Mouse (Mus musculus): ENCODE measurements around the gene Lima1. TPM values are rescaled to one million over a fixed set of nuclear protein-coding genes. Genes with fewer than 3 reads are reported as not detected.

Lima1 gene
- polyA plus RNA-seq, 1 experiment from 2014 or later, result 38.4 TPM

- H3K4me2 ChIP-seq (replicated peaks), result no peak overlapping the region
- no peaks in the 10 kb centered on the region for H3K36me3 ChIP-seq
- no peaks in the 10 kb centered on the region for H3K9me3 ChIP-seq
- H3K9ac ChIP-seq (replicated peaks), result no peak overlapping the region
- WGBS, result 71% methylated on average over 3 of the region's 3 CpGs
- H3K27me3 ChIP-seq, result no peaks in the 10 kb centered on the region
- H3K27ac ChIP-seq (replicated peaks), result no peak overlapping the region
- H3K4me3 ChIP-seq, result no peak overlapping the region
- H3K4me1 ChIP-seq, result no peaks in the 10 kb centered on the region
- ATAC-seq (replicated peaks), result no peak
These were observed 121.1 kb downstream of the Lima1 start for GRCm38 (mm10) chr15:99754204-99754603.

- no peak overlapping the region for H3K27ac ChIP-seq (replicated peaks)
- H3K9me3 ChIP-seq, result no peaks in the 10 kb centered on the region
- H3K4me3 ChIP-seq, result no peak overlapping the region
- no peak overlapping the region for H3K9ac ChIP-seq (replicated peaks)
- peaks cover 65% of the 10 kb centered on the region for H3K36me3 ChIP-seq
- 82% methylated on average over 4 of the region's 4 CpGs for WGBS
- no peaks in the 10 kb centered on the region for H3K4me1 ChIP-seq
- H3K27me3 ChIP-seq, result no peaks in the 10 kb centered on the region
- H3K4me2 ChIP-seq (replicated peaks), result no peak overlapping the region
- no peak for ATAC-seq (replicated peaks)
These were observed 135.0 kb downstream of the Lima1 start for GRCm38 (mm10) chr15:99740229-99740628.

- 90% methylated on average over 11 of the region's 11 CpGs for WGBS
These were observed 138.6 kb downstream of the Lima1 start for GRCm38 (mm10) chr15:99736675-99737074.

GRCm38 (mm10) chr15:99735631-99736030, 139.6 kb downstream of the Lima1 start:
- H3K9me3 ChIP-seq, result no peaks in the 10 kb centered on the region
- WGBS, result 91% methylated on average over 2 of the region's 2 CpGs
- ATAC-seq (replicated peaks), result no peak
- no peak overlapping the region for H3K9ac ChIP-seq (replicated peaks)
- H3K27me3 ChIP-seq, result no peaks in the 10 kb centered on the region
- H3K36me3 ChIP-seq, result peaks cover 65% of the 10 kb centered on the region
- H3K4me3 ChIP-seq, result no peak overlapping the region
- no peak overlapping the region for H3K4me2 ChIP-seq (replicated peaks)
- no peak overlapping the region for H3K27ac ChIP-seq (replicated peaks)
- H3K4me1 ChIP-seq, result no peaks in the 10 kb centered on the region

More at GRCm38 (mm10) chr15:99736675-99737074, 138.6 kb downstream of the Lima1 start:
- H3K4me2 ChIP-seq (replicated peaks), result no peak overlapping the region
- H3K27me3 ChIP-seq, result no peaks in the 10 kb centered on the region
- H3K27ac ChIP-seq (replicated peaks), result no peak overlapping the region
- H3K4me3 ChIP-seq, result no peak overlapping the region
- no peaks in the 10 kb centered on the region for H3K9me3 ChIP-seq
- no peak overlapping the region for H3K9ac ChIP-seq (replicated peaks)
- no peaks in the 10 kb centered on the region for H3K4me1 ChIP-seq
- H3K36me3 ChIP-seq, result peaks cover 65% of the 10 kb centered on the region
- no peak for ATAC-seq (replicated peaks)

DNA sequence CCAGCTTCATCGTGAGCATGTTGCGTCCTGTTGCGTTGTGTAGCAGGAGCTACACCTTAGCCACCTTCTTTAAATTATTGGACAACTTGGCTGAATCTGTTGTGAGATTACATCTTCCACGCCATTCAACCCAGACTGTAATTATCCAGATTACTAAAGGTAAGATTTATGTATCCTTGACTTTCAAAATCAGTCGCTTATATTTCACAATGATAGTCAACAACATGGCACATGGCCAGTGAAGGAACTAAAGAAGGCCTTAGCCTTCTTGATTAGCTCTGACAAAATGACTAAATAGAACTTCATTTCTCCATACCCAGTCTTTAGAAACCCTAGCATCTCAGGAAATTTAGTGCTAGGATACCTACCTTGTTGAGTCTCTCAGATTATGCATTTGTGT, 142.1 kb downstream of the Lima1 start:
- no peaks in the 10 kb centered on the region for H3K27me3 ChIP-seq
- no peak for ATAC-seq (replicated peaks)
- peaks cover 57% of the 10 kb centered on the region for H3K36me3 ChIP-seq
- no peak overlapping the region for H3K4me2 ChIP-seq (replicated peaks)
- H3K4me3 ChIP-seq, result no peak overlapping the region
- WGBS, result 96% methylated on average over 5 of the region's 5 CpGs
- no peak overlapping the region for H3K9ac ChIP-seq (replicated peaks)
- H3K27ac ChIP-seq (replicated peaks), result no peak overlapping the region
- no peaks in the 10 kb centered on the region for H3K9me3 ChIP-seq
- H3K4me1 ChIP-seq, result no peaks in the 10 kb centered on the region

DNA sequence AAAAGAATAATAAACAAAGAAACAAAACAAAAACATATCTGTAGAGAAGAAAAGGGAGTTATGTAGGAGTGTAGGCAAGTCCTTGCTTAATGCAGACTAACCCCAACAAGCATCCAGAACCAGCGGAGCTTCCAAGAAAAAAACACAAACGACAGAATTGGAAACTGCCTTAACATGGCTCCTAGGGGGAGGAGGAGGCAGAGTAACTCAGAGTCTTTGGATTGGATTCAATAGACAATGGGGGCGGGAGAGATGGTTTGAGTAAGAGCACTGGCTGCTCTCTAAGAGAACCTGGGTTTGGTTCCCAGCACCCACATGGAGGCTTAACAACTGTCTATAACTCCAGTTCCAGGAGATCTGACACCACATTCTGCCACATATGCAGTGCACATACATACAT, 143.6 kb downstream of the Lima1 start:
- no peaks in the 10 kb centered on the region for H3K9me3 ChIP-seq
- peaks cover 53% of the 10 kb centered on the region for H3K36me3 ChIP-seq
- no peak overlapping the region for H3K27ac ChIP-seq (replicated peaks)
- no peak overlapping the region for H3K9ac ChIP-seq (replicated peaks)
- H3K27me3 ChIP-seq, result no peaks in the 10 kb centered on the region
- 92% methylated on average over 3 of the region's 3 CpGs for WGBS
- no peak overlapping the region for H3K4me2 ChIP-seq (replicated peaks)
- H3K4me3 ChIP-seq, result no peak overlapping the region
- ATAC-seq (replicated peaks), result no peak
- peaks cover 1% of the 10 kb centered on the region for H3K4me1 ChIP-seq

- peaks cover 48% of the 10 kb centered on the region for H3K36me3 ChIP-seq
- H3K4me1 ChIP-seq, result peaks cover 6% of the 10 kb centered on the region
- ATAC-seq (replicated peaks), result no peak
- 96% methylated on average over 2 of the region's 2 CpGs for WGBS
- no peak overlapping the region for H3K4me3 ChIP-seq
- H3K27me3 ChIP-seq, result no peaks in the 10 kb centered on the region
- no peak overlapping the region for H3K9ac ChIP-seq (replicated peaks)
- no peak overlapping the region for H3K4me2 ChIP-seq (replicated peaks)
- no peak overlapping the region for H3K27ac ChIP-seq (replicated peaks)
- H3K9me3 ChIP-seq, result no peaks in the 10 kb centered on the region
These were observed 144.1 kb downstream of the Lima1 start for GRCm38 (mm10) chr15:99731167-99731566.

GRCm38 (mm10) chr15:99729056-99729783, 146.0 kb downstream of the Lima1 start:
- Histone ChIP-seq H3K27me3 (no peaks in the 10 kb centered on the region), H3K27ac (replicated peaks) (no peak overlapping the region), H3K4me3 (no peak overlapping the region), H3K9ac (replicated peaks) (no peak overlapping the region), H3K36me3 (peaks cover 39% of the 10 kb centered on the region), H3K4me1 (peaks cover 17% of the 10 kb centered on the region), H3K4me2 (replicated peaks) (no peak overlapping the region), H3K9me3 (no peaks in the 10 kb centered on the region)
- WGBS, result 97% methylated on average over 4 of the region's 4 CpGs
- no peak for ATAC-seq (replicated peaks)

Other genes with a start within 250 kb of the Lima1 start
- 113 and 118 TPM in 2 replicates for gene Racgap1, start 223.8 kb downstream of the Lima1 start, polyA plus RNA-seq (2015; fragmentation: Nextera tagmentation; extraction: Ambion mirVana)
- gene Asic1, start 205.1 kb downstream of the Lima1 start, polyA plus RNA-seq (2015; fragmentation: Nextera tagmentation; extraction: Ambion mirVana), result 26.0 and 30.4 TPM in 2 replicates
- gene Smarcd1, start 173.3 kb downstream of the Lima1 start, polyA plus RNA-seq (2015; fragmentation: Nextera tagmentation; extraction: Ambion mirVana), result 121 and 124 TPM in 2 replicates
- not detected in 2 replicates for gene Gm17349, start 170.0 kb downstream of the Lima1 start, polyA plus RNA-seq (2015; fragmentation: Nextera tagmentation; extraction: Ambion mirVana)
- 1.9 and 2.6 TPM in 2 replicates for gene Gpd1, start 157.9 kb downstream of the Lima1 start, polyA plus RNA-seq (2015; fragmentation: Nextera tagmentation; extraction: Ambion mirVana)
- gene Cox14, start 149.8 kb downstream of the Lima1 start, polyA plus RNA-seq (2015; fragmentation: Nextera tagmentation; extraction: Ambion mirVana), result 175 and 190 TPM in 2 replicates
- gene Cers5, start 102.6 kb downstream of the Lima1 start, polyA plus RNA-seq (2015; fragmentation: Nextera tagmentation; extraction: Ambion mirVana), result 69.4 and 69.7 TPM in 2 replicates
- not detected in 2 replicates for gene Fam186a, start 91.6 kb upstream of the Lima1 start, polyA plus RNA-seq (2015; fragmentation: Nextera tagmentation; extraction: Ambion mirVana)
- gene Larp4, start 94.6 kb upstream of the Lima1 start, polyA plus RNA-seq (2015; fragmentation: Nextera tagmentation; extraction: Ambion mirVana), result 23.9 and 27.4 TPM in 2 replicates
- gene Dip2b, start 163.2 kb upstream of the Lima1 start, polyA plus RNA-seq (2015; fragmentation: Nextera tagmentation; extraction: Ambion mirVana), result 20.2 and 20.5 TPM in 2 replicates